In genomic region chr19:55743557-55744441, GRCm38 (mm10) we compare ENCODE assay signal across 8 mouse cellular contexts. TPM values are rescaled to one million over a fixed set of nuclear protein-coding genes. Genes with fewer than 3 reads are reported as not detected.
DNase-seq lines count a peak whose midpoint lies in the region; ATAC-seq and TF ChIP-seq lines count a peak whose summit lies in the region.

No protein-coding gene starts in this region.

- no peaks in the 10 kb centered on the region; the same call in 1 of the 2 replicates for H3K36me3 ChIP-seq in ES-Bruce4 (ENCODE audit: control insufficient read depth, insufficient read depth, low read length, poor library complexity, severe bottlenecking)
- H3K36me3 ChIP-seq in forebrain, postnatal 0 days (ENCODE audit: insufficient read depth): no peaks in the 10 kb centered on the region
- H3K36me3 ChIP-seq in hindbrain, embryonic 12.5 days: no peaks in the 10 kb centered on the region
- no peaks in the 10 kb centered on the region for H3K36me3 ChIP-seq in spleen, adult 2 months (ENCODE audit: control insufficient read depth, insufficient read depth, low read length)

- no peak for TF ChIP-seq POLR2A in ES-Bruce4 (IDR thresholded peaks at IDR 0.05; ENCODE audit: insufficient read depth, low read length)
- no peak for TF ChIP-seq POLR2A in spleen, adult 2 months (IDR thresholded peaks at IDR 0.05; ENCODE audit: low read depth, low read length)

- WGBS in forebrain, postnatal 0 days: under 1% methylated on average over 47 of the region's 47 CpGs
- WGBS in hindbrain, embryonic 12.5 days: under 1% methylated on average over 47 of the region's 47 CpGs
- WGBS in spleen, adult 2 months: under 1% methylated on average over 47 of the region's 47 CpGs

- H3K27ac ChIP-seq in ES-Bruce4 (ENCODE audit: insufficient read depth, low read length): peak overlapping the region; percentile 87
- peak overlapping the region; percentile 59 for H3K27ac ChIP-seq in forebrain, postnatal 0 days (ENCODE audit: low read depth, low read length)
- H3K27ac ChIP-seq in hindbrain, embryonic 12.5 days: peak overlapping the region; percentile 94
- H3K27ac ChIP-seq in spleen, adult 2 months (ENCODE audit: insufficient read depth, low read length): peak overlapping the region; percentile 81

- peak; percentile 55 for ATAC-seq in forebrain, postnatal 0 days
- peak; percentile 70 for ATAC-seq in hindbrain, embryonic 12.5 days (ENCODE audit: low FRiP score)
- ATAC-seq in megakaryocyte progenitor cell, adult 5-6 weeks (replicated peaks; ENCODE audit: poor library complexity): 0 out of 2 replicates have a peak, but pooled peaks have one; percentile 13

- H3K9ac ChIP-seq in ES-Bruce4 (ENCODE audit: low read depth, poor library complexity, severe bottlenecking): peak overlapping the region; percentile 99
- H3K9ac ChIP-seq in forebrain, postnatal 0 days: peak overlapping the region; percentile 33
- H3K9ac ChIP-seq in hindbrain, embryonic 12.5 days: peak overlapping the region; percentile 89

- no peak for TF ChIP-seq EP300 in ES-Bruce4 (IDR thresholded peaks at IDR 0.05; ENCODE audit: insufficient read depth, low read depth, low read length)

- peak overlapping the region; percentile 58 for H3K4me2 ChIP-seq in forebrain, postnatal 0 days (ENCODE audit: low read depth)
- H3K4me2 ChIP-seq in hindbrain, embryonic 12.5 days (replicated peaks): peak overlapping the region; percentile 50

- H3K4me3 ChIP-seq in ES-Bruce4 (ENCODE audit: low read depth, low read length): peak overlapping the region; percentile 94
- H3K4me3 ChIP-seq in forebrain, postnatal 0 days (ENCODE audit: low read depth, low read length): peak overlapping the region; percentile 46
- H3K4me3 ChIP-seq in hindbrain, embryonic 12.5 days: peak overlapping the region; percentile 67
- peak overlapping the region; percentile 64 for H3K4me3 ChIP-seq in spleen, adult 2 months (ENCODE audit: extremely low read depth, insufficient read depth, insufficient read length)

- H3K4me1 ChIP-seq in ES-Bruce4 (ENCODE audit: control insufficient read depth, insufficient read depth, low read length): peaks cover 4% of the 10 kb centered on the region
- no peaks in the 10 kb centered on the region for H3K4me1 ChIP-seq in forebrain, postnatal 0 days (ENCODE audit: insufficient read depth)
- peaks cover 51% of the 10 kb centered on the region for H3K4me1 ChIP-seq in hindbrain, embryonic 12.5 days
- peaks cover 10% of the 10 kb centered on the region for H3K4me1 ChIP-seq in spleen, adult 2 months (ENCODE audit: control insufficient read depth, insufficient read depth, insufficient read length)

- DNase-seq in adrenal gland, postnatal 25 days: peak; percentile 60
- no peak for DNase-seq in forebrain, postnatal 0 days
- DNase-seq in left cerebral cortex, postnatal 36 days (ENCODE audit: low spot score in 2 of 2): peak; percentile 31 to 43
- peak in 1 of 2 experiments; percentile 25 for DNase-seq in spleen, adult 2 months (ENCODE audit: low read depth in 1 of 2, low spot score in 2 of 2)
- DNase-seq in c-Kit-positive CD71-positive TER-119-positive erythroid progenitor cells, embryonic 14.5 days (ENCODE audit: low spot score): no peak

- no peaks in the 10 kb centered on the region for H3K27me3 ChIP-seq in ES-Bruce4 (ENCODE audit: control insufficient read depth, insufficient read depth, low read length, poor library complexity, severe bottlenecking)
- peaks cover 24% of the 10 kb centered on the region; the same call in 1 of the 2 replicates for H3K27me3 ChIP-seq in forebrain, postnatal 0 days (ENCODE audit: insufficient read depth, low read length)
- peaks cover 11% of the 10 kb centered on the region for H3K27me3 ChIP-seq in hindbrain, embryonic 12.5 days
- H3K27me3 ChIP-seq in spleen, adult 2 months (ENCODE audit: control insufficient read depth, insufficient read depth, low read length): peaks cover 21% of the 10 kb centered on the region

- no peaks in the 10 kb centered on the region for H3K9me3 ChIP-seq in ES-Bruce4 (replicated peaks; ENCODE audit: control insufficient read depth, insufficient read depth, low read length, poor library complexity, severe bottlenecking)
- no peaks in the 10 kb centered on the region for H3K9me3 ChIP-seq in forebrain, postnatal 0 days (ENCODE audit: low read length)
- H3K9me3 ChIP-seq in hindbrain, embryonic 12.5 days (replicated peaks): no peaks in the 10 kb centered on the region

- no peak for TF ChIP-seq CTCF in ES-Bruce4 (IDR thresholded peaks at IDR 0.05; ENCODE audit: low read depth, low read length)
- TF ChIP-seq CTCF in forebrain, postnatal 0 days (IDR thresholded peaks at IDR 0.05; ENCODE audit: low read depth): no peak
- TF ChIP-seq CTCF in spleen, adult 2 months (IDR thresholded peaks at IDR 0.05; ENCODE audit: extremely low read depth, insufficient read depth, insufficient read length, insufficient replicate concordance): no peak

- intact Hi-C loops in left cerebral cortex, postnatal 36 days (cut with DNase I): loop anchor here (2.0 to 5.0 kb wide), 3 partner anchors 133 to 331 kb away; no protein-coding TSS in a partner anchor

RNA-seq across cellular contexts. Expression of gene Tcf7l2, which starts 2.2 kb away (rescaled TPM):
- 23.8 and 29.0 TPM in 2 replicates for polyA plus RNA-seq in ES-Bruce4 (2011; ENCODE audit: insufficient read depth, insufficient read length, low read depth, missing spikeins)
- total RNA-seq in adrenal gland, postnatal 25 days (2021): 27.5 and 33.3 TPM in 2 replicates
- total RNA-seq in forebrain, postnatal 0 days (2014; rRNA removed): 10.8 and 17.7 TPM in 2 replicates
- 113 and 282 TPM in 2 replicates for polyA plus RNA-seq in forebrain, postnatal 0 days (2015; fragmentation: Nextera tagmentation; extraction: Ambion mirVana)
- 78.0 and 81.6 TPM in 2 replicates for polyA plus RNA-seq in hindbrain, embryonic 12.5 days (2016; fragmentation: Nextera tagmentation; extraction: Ambion mirVana)
- 10 to 100 TPM in 1 of 2 experiments, 1 to 10 TPM in 1; 8.5 to 10.6 TPM for total RNA-seq in left cerebral cortex, postnatal 36 days (2021)
- total RNA-seq in megakaryocyte progenitor cell, adult 5-6 weeks (2015): 3.6 and 6.2 TPM in 2 replicates
- total RNA-seq in megakaryocyte progenitor cell, adult 5-6 weeks (2017): 0.37 and 0.71 TPM in 2 replicates
- 11.3 and 12.1 TPM in 2 replicates for polyA plus RNA-seq in spleen, adult 2 months (2012; rRNA removed)

Comparison
In these comparisons a context has a peak if more than half of its experiments do, and no peak if none do; other contexts are left out.
1. H3K9ac ChIP-seq: peak in every context shown above with its lines; median percentile 99 in ES-Bruce4; 89 in hindbrain, embryonic 12.5 days; 33 in forebrain, postnatal 0 days.
2. DNase-seq: peak in adrenal gland, postnatal 25 days (single experiment) and left cerebral cortex, postnatal 36 days (2 of 2); none in forebrain, postnatal 0 days (single experiment) and c-Kit-positive CD71-positive TER-119-positive erythroid progenitor cells, embryonic 14.5 days (single experiment).
3. ATAC-seq: peak in every context shown above with its lines; median percentile 70 in hindbrain, embryonic 12.5 days; 55 in forebrain, postnatal 0 days; 13 in megakaryocyte progenitor cell, adult 5-6 weeks.
4. Peak in every context shown above with its lines, with median percentiles within 50 percentile points of each other: H3K27ac ChIP-seq and H3K4me3 ChIP-seq.